Mouse (Mus musculus): ENCODE results near the gene Pip4k2a. TPM values are rescaled to one million over a fixed set of nuclear protein-coding genes. Genes with fewer than 3 reads are reported as not detected.

The Pip4k2a gene
- polyA plus RNA-seq, 1 experiment from 2014 or later: 7.4 TPM

GRCm38 (mm10) chr2:18916042-18916407 lies 81.9 kb downstream of the Pip4k2a start:
- Histone ChIP-seq H3K4me3 (ENCODE audit: control insufficient read depth in 1 of 2, insufficient read depth in 1 of 2, low read depth in 1 of 2, low read length in 2 of 2) (no peak overlapping the region), H3K27me3 (ENCODE audit: control insufficient read depth, insufficient read depth, low read length) (no peaks in the 10 kb centered on the region), H3K4me2 (ENCODE audit: low read length) (no peak overlapping the region), H3K9ac (ENCODE audit: low read length) (no peak overlapping the region), H3K27ac (replicated peaks in 1 of 2; ENCODE audit: control insufficient read depth in 1 of 2, insufficient read depth in 1 of 2, low read depth in 2 of 2, low read length in 2 of 2) (no peak overlapping the region), H3K9me3 (ENCODE audit: control insufficient read depth, low read length) (no peaks in the 10 kb centered on the region), H3K4me1 (ENCODE audit: control insufficient read depth in 2 of 2, insufficient read depth in 2 of 2, low read length in 2 of 2) (peaks cover 0 to 21% of the 10 kb centered on the region in 2 experiments; a peak in 1 of 4 replicates), H3K36me3 (ENCODE audit: control insufficient read depth, insufficient read depth, low read length) (no peaks in the 10 kb centered on the region)
- no peak for ATAC-seq (ENCODE audit: insufficient number of reproducible peaks, insufficient read depth, low FRiP score, low read depth)
- WGBS: 43% methylated on average over 2 of the region's 2 CpGs

- no peak overlapping the region for H3K4me3 ChIP-seq (ENCODE audit: control insufficient read depth in 1 of 2, insufficient read depth in 1 of 2, low read depth in 1 of 2, low read length in 2 of 2)
- WGBS: 67% methylated on average over 9 of the region's 9 CpGs
Measured at GRCm38 (mm10) chr2:18915372-18916041, 82.4 kb downstream of the Pip4k2a start.

GRCm38 (mm10) chr2:18914750-18915149 lies 83.2 kb downstream of the Pip4k2a start:
- no peaks in the 10 kb centered on the region for H3K9me3 ChIP-seq (ENCODE audit: control insufficient read depth, low read length)
- H3K4me2 ChIP-seq (ENCODE audit: low read length): no peak overlapping the region
- no peaks in the 10 kb centered on the region for H3K27me3 ChIP-seq (ENCODE audit: control insufficient read depth, insufficient read depth, low read length)
- peaks cover 0 to 23% of the 10 kb centered on the region in 2 experiments; a peak in 1 of 4 replicates for H3K4me1 ChIP-seq (ENCODE audit: control insufficient read depth in 2 of 2, insufficient read depth in 2 of 2, low read length in 2 of 2)
- no peak overlapping the region for H3K27ac ChIP-seq (replicated peaks in 1 of 2; ENCODE audit: control insufficient read depth in 1 of 2, insufficient read depth in 1 of 2, low read depth in 2 of 2, low read length in 2 of 2)
- ATAC-seq (ENCODE audit: insufficient number of reproducible peaks, insufficient read depth, low FRiP score, low read depth): no peak
- no peak overlapping the region for H3K4me3 ChIP-seq (ENCODE audit: control insufficient read depth in 1 of 2, insufficient read depth in 1 of 2, low read depth in 1 of 2, low read length in 2 of 2)
- H3K36me3 ChIP-seq (ENCODE audit: control insufficient read depth, insufficient read depth, low read length): no peaks in the 10 kb centered on the region
- WGBS: 82% methylated on average over 2 of the region's 2 CpGs
- H3K9ac ChIP-seq (ENCODE audit: low read length): no peak overlapping the region

More at GRCm38 (mm10) chr2:18915372-18916041, 82.4 kb downstream of the Pip4k2a start:
- no peaks in the 10 kb centered on the region for H3K27me3 ChIP-seq (ENCODE audit: control insufficient read depth, insufficient read depth, low read length)
- no peak overlapping the region for H3K27ac ChIP-seq (replicated peaks in 1 of 2; ENCODE audit: control insufficient read depth in 1 of 2, insufficient read depth in 1 of 2, low read depth in 2 of 2, low read length in 2 of 2)
- no peaks in the 10 kb centered on the region for H3K36me3 ChIP-seq (ENCODE audit: control insufficient read depth, insufficient read depth, low read length)
- ATAC-seq (ENCODE audit: insufficient number of reproducible peaks, insufficient read depth, low FRiP score, low read depth): no peak
- no peak overlapping the region for H3K4me2 ChIP-seq (ENCODE audit: low read length)
- no peak overlapping the region for H3K9ac ChIP-seq (ENCODE audit: low read length)
- H3K4me1 ChIP-seq (ENCODE audit: control insufficient read depth in 2 of 2, insufficient read depth in 2 of 2, low read length in 2 of 2): peaks cover 0 to 21% of the 10 kb centered on the region in 2 experiments; a peak in 1 of 4 replicates
- H3K9me3 ChIP-seq (ENCODE audit: control insufficient read depth, low read length): no peaks in the 10 kb centered on the region

- H3K4me2 ChIP-seq (ENCODE audit: low read length): no peak overlapping the region
- no peaks in the 10 kb centered on the region for H3K36me3 ChIP-seq (ENCODE audit: control insufficient read depth, insufficient read depth, low read length)
- H3K4me1 ChIP-seq (ENCODE audit: control insufficient read depth in 2 of 2, insufficient read depth in 2 of 2, low read length in 2 of 2): peaks cover 0 to 29% of the 10 kb centered on the region in 2 experiments; a peak in 2 of 4 replicates
- no peak overlapping the region for H3K27ac ChIP-seq (replicated peaks in 1 of 2; ENCODE audit: control insufficient read depth in 1 of 2, insufficient read depth in 1 of 2, low read depth in 2 of 2, low read length in 2 of 2)
- H3K27me3 ChIP-seq (ENCODE audit: control insufficient read depth, insufficient read depth, low read length): no peaks in the 10 kb centered on the region
- no peak overlapping the region for H3K4me3 ChIP-seq (ENCODE audit: control insufficient read depth in 1 of 2, insufficient read depth in 1 of 2, low read depth in 1 of 2, low read length in 2 of 2)
- H3K9ac ChIP-seq (ENCODE audit: low read length): no peak overlapping the region
- WGBS: 81% methylated on average over 3 of the region's 3 CpGs
- no peak for ATAC-seq (ENCODE audit: insufficient number of reproducible peaks, insufficient read depth, low FRiP score, low read depth)
- H3K9me3 ChIP-seq (ENCODE audit: control insufficient read depth, low read length): no peaks in the 10 kb centered on the region
Measured at GRCm38 (mm10) chr2:18913642-18914041, 84.3 kb downstream of the Pip4k2a start.

GRCm38 (mm10) chr2:18911251-18911934 lies 86.5 kb downstream of the Pip4k2a start:
- no peak overlapping the region for H3K9ac ChIP-seq (ENCODE audit: low read length)
- no peaks in the 10 kb centered on the region for H3K27me3 ChIP-seq (ENCODE audit: control insufficient read depth, insufficient read depth, low read length)
- H3K4me3 ChIP-seq (ENCODE audit: control insufficient read depth in 1 of 2, insufficient read depth in 1 of 2, low read depth in 1 of 2, low read length in 2 of 2): no peak overlapping the region
- H3K27ac ChIP-seq (replicated peaks in 1 of 2; ENCODE audit: control insufficient read depth in 1 of 2, insufficient read depth in 1 of 2, low read depth in 2 of 2, low read length in 2 of 2): no peak overlapping the region
- no peak overlapping the region for H3K4me2 ChIP-seq (ENCODE audit: low read length)
- WGBS: 92% methylated on average over 6 of the region's 6 CpGs
- H3K4me1 ChIP-seq (ENCODE audit: control insufficient read depth in 2 of 2, insufficient read depth in 2 of 2, low read length in 2 of 2): peaks cover 2 to 28% of the 10 kb centered on the region in 2 experiments; a peak in 3 of 4 replicates
- ATAC-seq (ENCODE audit: insufficient number of reproducible peaks, insufficient read depth, low FRiP score, low read depth): no peak
- H3K9me3 ChIP-seq (ENCODE audit: control insufficient read depth, low read length): no peaks in the 10 kb centered on the region
- no peaks in the 10 kb centered on the region for H3K36me3 ChIP-seq (ENCODE audit: control insufficient read depth, insufficient read depth, low read length)

- Histone ChIP-seq H3K9ac (ENCODE audit: low read length) (no peak overlapping the region), H3K4me2 (ENCODE audit: low read length) (no peak overlapping the region), H3K9me3 (ENCODE audit: control insufficient read depth, low read length) (no peaks in the 10 kb centered on the region), H3K27me3 (ENCODE audit: control insufficient read depth, insufficient read depth, low read length) (no peaks in the 10 kb centered on the region), H3K4me1 (ENCODE audit: control insufficient read depth in 2 of 2, insufficient read depth in 2 of 2, low read length in 2 of 2) (peaks cover 2 to 19% of the 10 kb centered on the region in 2 experiments; a peak in 3 of 4 replicates), H3K36me3 (ENCODE audit: control insufficient read depth, insufficient read depth, low read length) (no peaks in the 10 kb centered on the region), H3K27ac (replicated peaks in 1 of 2; ENCODE audit: control insufficient read depth in 1 of 2, insufficient read depth in 1 of 2, low read depth in 2 of 2, low read length in 2 of 2) (no peak overlapping the region), H3K4me3 (ENCODE audit: control insufficient read depth in 1 of 2, insufficient read depth in 1 of 2, low read depth in 1 of 2, low read length in 2 of 2) (no peak overlapping the region)
- WGBS: 79% methylated on average over 6 of the region's 6 CpGs
- no peak for ATAC-seq (ENCODE audit: insufficient number of reproducible peaks, insufficient read depth, low FRiP score, low read depth)
Measured at GRCm38 (mm10) chr2:18910209-18910608, 87.7 kb downstream of the Pip4k2a start.

- Histone ChIP-seq H3K4me3 (ENCODE audit: control insufficient read depth in 1 of 2, insufficient read depth in 1 of 2, low read depth in 1 of 2, low read length in 2 of 2) (no peak overlapping the region), H3K36me3 (ENCODE audit: control insufficient read depth, insufficient read depth, low read length) (no peaks in the 10 kb centered on the region), H3K27ac (replicated peaks in 1 of 2; ENCODE audit: control insufficient read depth in 1 of 2, insufficient read depth in 1 of 2, low read depth in 2 of 2, low read length in 2 of 2) (no peak overlapping the region), H3K9ac (ENCODE audit: low read length) (no peak overlapping the region), H3K27me3 (ENCODE audit: control insufficient read depth, insufficient read depth, low read length) (no peaks in the 10 kb centered on the region), H3K4me1 (ENCODE audit: control insufficient read depth in 2 of 2, insufficient read depth in 2 of 2, low read length in 2 of 2) (peaks cover 2 to 19% of the 10 kb centered on the region in 2 experiments; a peak in 3 of 4 replicates), H3K4me2 (ENCODE audit: low read length) (no peak overlapping the region), H3K9me3 (ENCODE audit: control insufficient read depth, low read length) (no peaks in the 10 kb centered on the region)
- 56% methylated on average over 6 of the region's 6 CpGs for WGBS
- ATAC-seq (ENCODE audit: insufficient number of reproducible peaks, insufficient read depth, low FRiP score, low read depth): no peak
Measured at GRCm38 (mm10) chr2:18909713-18910112, 88.2 kb downstream of the Pip4k2a start.
